Mouse (Mus musculus): ENCODE results near the gene Slc17a2. TPM values are rescaled to one million over a fixed set of nuclear protein-coding genes. Genes with fewer than 3 reads are reported as not detected.

The Slc17a2 gene
- polyA plus RNA-seq, 1 experiment from 2014 or later = not detected

- no peaks in the 10 kb centered on the region for H3K9me3 ChIP-seq
- no peak overlapping the region for H3K9ac ChIP-seq
- H3K27me3 ChIP-seq (replicated peaks) = no peaks in the 10 kb centered on the region
- no peak overlapping the region for H3K4me3 ChIP-seq
- no peak for ATAC-seq (ENCODE audit: extremely low read depth, insufficient number of reproducible peaks, low FRiP score, low TSS enrichment)
- H3K4me1 ChIP-seq = peaks cover 5% of the 10 kb centered on the region; the same call in 1 of the 2 replicates
- H3K36me3 ChIP-seq = no peaks in the 10 kb centered on the region
- WGBS = 71% methylated on average over 5 of the region's 5 CpGs
- no peak overlapping the region for H3K4me2 ChIP-seq
- no peak overlapping the region for H3K27ac ChIP-seq (replicated peaks)
Measured at GRCm38 (mm10) chr13:23799405-23799804, 7.4 kb upstream of the Slc17a2 start.

- WGBS = 75% methylated on average over 2 of the region's 2 CpGs
- H3K27ac ChIP-seq (replicated peaks) = no peak overlapping the region
- ATAC-seq (ENCODE audit: extremely low read depth, insufficient number of reproducible peaks, low FRiP score, low TSS enrichment) = no peak
Measured at GRCm38 (mm10) chr13:23804532-23804931, 2.3 kb upstream of the Slc17a2 start.

GRCm38 (mm10) chr13:23816148-23816547, 9.4 kb downstream of the Slc17a2 start:
- WGBS = 64% methylated on average over 2 of the region's 2 CpGs
- H3K4me2 ChIP-seq = no peak overlapping the region
- ATAC-seq (ENCODE audit: extremely low read depth, insufficient number of reproducible peaks, low FRiP score, low TSS enrichment) = no peak
- H3K4me3 ChIP-seq = no peak overlapping the region
- no peak overlapping the region for H3K27ac ChIP-seq (replicated peaks)
- no peaks in the 10 kb centered on the region for H3K36me3 ChIP-seq
- no peaks in the 10 kb centered on the region for H3K27me3 ChIP-seq (replicated peaks)
- peaks cover 8% of the 10 kb centered on the region for H3K4me1 ChIP-seq
- no peaks in the 10 kb centered on the region for H3K9me3 ChIP-seq
- no peak overlapping the region for H3K9ac ChIP-seq

More at GRCm38 (mm10) chr13:23804532-23804931, 2.3 kb upstream of the Slc17a2 start:
- Histone ChIP-seq H3K4me2 (no peak overlapping the region), H3K9me3 (no peaks in the 10 kb centered on the region), H3K9ac (no peak overlapping the region), H3K4me3 (no peak overlapping the region), H3K4me1 (peaks cover 5% of the 10 kb centered on the region; the same call in 1 of the 2 replicates), H3K36me3 (no peaks in the 10 kb centered on the region), H3K27me3 (replicated peaks) (no peaks in the 10 kb centered on the region)

- 63% methylated on average over 4 of the region's 4 CpGs for WGBS
Measured at GRCm38 (mm10) chr13:23820179-23820940, 13.6 kb downstream of the Slc17a2 start.

GRCm38 (mm10) chr13:23822213-23822612, 15.4 kb downstream of the Slc17a2 start:
- Histone ChIP-seq H3K4me3 (no peak overlapping the region), H3K27ac (replicated peaks) (no peak overlapping the region), H3K9ac (no peak overlapping the region), H3K9me3 (no peaks in the 10 kb centered on the region), H3K4me1 (peaks cover 8% of the 10 kb centered on the region), H3K27me3 (replicated peaks) (no peaks in the 10 kb centered on the region), H3K36me3 (no peaks in the 10 kb centered on the region), H3K4me2 (no peak overlapping the region)
- 22% methylated on average over 3 of the region's 3 CpGs for WGBS
- no peak for ATAC-seq (ENCODE audit: extremely low read depth, insufficient number of reproducible peaks, low FRiP score, low TSS enrichment)

More at GRCm38 (mm10) chr13:23820179-23820940, 13.6 kb downstream of the Slc17a2 start:
- Histone ChIP-seq H3K9ac (no peak overlapping the region), H3K4me3 (no peak overlapping the region), H3K4me2 (no peak overlapping the region), H3K27ac (replicated peaks) (no peak overlapping the region), H3K36me3 (no peaks in the 10 kb centered on the region), H3K4me1 (peaks cover 8% of the 10 kb centered on the region), H3K9me3 (no peaks in the 10 kb centered on the region), H3K27me3 (replicated peaks) (no peaks in the 10 kb centered on the region)
- no peak for ATAC-seq (ENCODE audit: extremely low read depth, insufficient number of reproducible peaks, low FRiP score, low TSS enrichment)

- H3K27ac ChIP-seq (replicated peaks) = no peak overlapping the region
- 57% methylated on average over 3 of the region's 3 CpGs for WGBS
- no peak overlapping the region for H3K9ac ChIP-seq
- H3K36me3 ChIP-seq = no peaks in the 10 kb centered on the region
- H3K9me3 ChIP-seq = no peaks in the 10 kb centered on the region
- H3K4me3 ChIP-seq = no peak overlapping the region
- no peak overlapping the region for H3K4me2 ChIP-seq
- H3K27me3 ChIP-seq (replicated peaks) = no peaks in the 10 kb centered on the region
- no peak for ATAC-seq (ENCODE audit: extremely low read depth, insufficient number of reproducible peaks, low FRiP score, low TSS enrichment)
- H3K4me1 ChIP-seq = peaks cover 6% of the 10 kb centered on the region
Measured at GRCm38 (mm10) chr13:23826606-23827005, 19.8 kb downstream of the Slc17a2 start.

DNA sequence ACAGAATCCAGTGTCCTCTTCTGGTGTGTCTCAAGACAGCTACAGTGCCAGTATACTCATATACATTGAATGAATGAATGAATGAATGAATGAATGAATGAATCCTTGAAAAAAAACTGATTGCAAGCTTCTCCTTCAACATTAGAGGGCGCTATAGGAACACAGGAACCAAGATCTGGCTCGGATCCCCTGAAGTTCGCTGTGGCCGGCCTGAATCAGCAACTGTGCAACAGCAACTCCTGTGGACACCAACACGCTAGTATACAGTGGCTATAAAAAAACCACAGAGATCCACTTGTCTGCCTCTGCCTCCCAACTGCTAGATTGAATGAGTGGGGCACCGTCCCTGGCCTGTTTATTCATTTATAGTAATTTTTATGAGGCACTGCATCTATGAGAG, 26.3 kb downstream of the Slc17a2 start:
- H3K4me2 ChIP-seq = no peak overlapping the region
- H3K27ac ChIP-seq (replicated peaks) = no peak overlapping the region
- no peaks in the 10 kb centered on the region for H3K36me3 ChIP-seq
- ATAC-seq (ENCODE audit: extremely low read depth, insufficient number of reproducible peaks, low FRiP score, low TSS enrichment) = no peak
- H3K9ac ChIP-seq = no peak overlapping the region
- 0 out of 2 replicates have a peak, but pooled peaks cover 2% of the 10 kb centered on the region for H3K27me3 ChIP-seq (replicated peaks)
- H3K4me1 ChIP-seq = peaks cover 4% of the 10 kb centered on the region; the same call in 1 of the 2 replicates
- WGBS = 12% methylated on average over 6 of the region's 6 CpGs
- H3K4me3 ChIP-seq = no peak overlapping the region
- no peaks in the 10 kb centered on the region for H3K9me3 ChIP-seq

- 0 out of 2 replicates have a peak, but pooled peaks cover 2% of the 10 kb centered on the region for H3K27me3 ChIP-seq (replicated peaks)
- H3K4me2 ChIP-seq = no peak overlapping the region
- H3K27ac ChIP-seq (replicated peaks) = no peak overlapping the region
- no peaks in the 10 kb centered on the region for H3K9me3 ChIP-seq
- H3K36me3 ChIP-seq = no peaks in the 10 kb centered on the region
- H3K4me3 ChIP-seq = no peak overlapping the region
- no peak for ATAC-seq (ENCODE audit: extremely low read depth, insufficient number of reproducible peaks, low FRiP score, low TSS enrichment)
- H3K9ac ChIP-seq = no peak overlapping the region
- H3K4me1 ChIP-seq = peaks cover 4% of the 10 kb centered on the region; the same call in 1 of the 2 replicates
- WGBS = 81% methylated on average over 5 of the region's 5 CpGs
Measured at GRCm38 (mm10) chr13:23834836-23835235, 28.0 kb downstream of the Slc17a2 start.

GRCm38 (mm10) chr13:23836630-23837029, 29.8 kb downstream of the Slc17a2 start:
- H3K27ac ChIP-seq (replicated peaks) = no peak overlapping the region
- H3K27me3 ChIP-seq (replicated peaks) = 0 out of 2 replicates have a peak, but pooled peaks cover 2% of the 10 kb centered on the region
- H3K9me3 ChIP-seq = no peaks in the 10 kb centered on the region
- peaks cover 4% of the 10 kb centered on the region; the same call in 1 of the 2 replicates for H3K4me1 ChIP-seq
- no peaks in the 10 kb centered on the region for H3K36me3 ChIP-seq
- no peak overlapping the region for H3K4me3 ChIP-seq
- ATAC-seq (ENCODE audit: extremely low read depth, insufficient number of reproducible peaks, low FRiP score, low TSS enrichment) = no peak
- WGBS = 81% methylated on average over 5 of the region's 5 CpGs
- no peak overlapping the region for H3K4me2 ChIP-seq
- H3K9ac ChIP-seq = no peak overlapping the region

- H3K27me3 ChIP-seq (replicated peaks) = peaks cover 4% of the 10 kb centered on the region; the same call in 1 of the 2 replicates
- no peak for ATAC-seq (ENCODE audit: extremely low read depth, insufficient number of reproducible peaks, low FRiP score, low TSS enrichment)
- H3K4me3 ChIP-seq = no peak within 1 kb of the TSS
- H3K9me3 ChIP-seq = no peaks in the 10 kb centered on the region
- H3K27ac ChIP-seq (replicated peaks) = no peak within 1 kb of the TSS
- no peaks in the 10 kb centered on the region for H3K4me1 ChIP-seq
- 73% methylated on average over 2 of the region's 2 CpGs for WGBS
- no peaks in the 10 kb centered on the region for H3K36me3 ChIP-seq
- no peak within 1 kb of the TSS for H3K9ac ChIP-seq
- no peak within 1 kb of the TSS for H3K4me2 ChIP-seq
Measured at GRCm38 (mm10) chr13:23839308-23839707, 32.5 kb downstream of the Slc17a2 start, which contains the start of gene Slc17a3. Gene Slc17a3, plus strand, starts transcription at chr13:23839434.

GRCm38 (mm10) chr13:23845851-23846250, 39.1 kb downstream of the Slc17a2 start:
- no peak for ATAC-seq (ENCODE audit: extremely low read depth, insufficient number of reproducible peaks, low FRiP score, low TSS enrichment)
- WGBS = 78% methylated on average over 4 of the region's 4 CpGs
- Histone ChIP-seq H3K4me1 (no peaks in the 10 kb centered on the region), H3K9ac (no peak overlapping the region), H3K27me3 (replicated peaks) (peaks cover 17% of the 10 kb centered on the region), H3K27ac (replicated peaks) (no peak overlapping the region), H3K9me3 (no peaks in the 10 kb centered on the region), H3K4me2 (no peak overlapping the region), H3K4me3 (no peak overlapping the region), H3K36me3 (no peaks in the 10 kb centered on the region)

- Histone ChIP-seq H3K4me1 (no peaks in the 10 kb centered on the region), H3K27ac (replicated peaks) (no peak overlapping the region), H3K36me3 (no peaks in the 10 kb centered on the region), H3K9me3 (no peaks in the 10 kb centered on the region), H3K27me3 (replicated peaks) (peaks cover 13% of the 10 kb centered on the region), H3K4me2 (no peak overlapping the region), H3K9ac (no peak overlapping the region), H3K4me3 (no peak overlapping the region)
- WGBS = 77% methylated on average over 2 of the region's 2 CpGs
- no peak for ATAC-seq (ENCODE audit: extremely low read depth, insufficient number of reproducible peaks, low FRiP score, low TSS enrichment)
Measured at GRCm38 (mm10) chr13:23849299-23849698, 42.5 kb downstream of the Slc17a2 start.

Data from heart, embryonic 13.5 days (tissue).